7 mouse cellular contexts compared by ENCODE assay signal in genomic region chr13:114458291-114458885, GRCm38 (mm10). TPM values are rescaled to one million over a fixed set of nuclear protein-coding genes. Genes with fewer than 3 reads are reported as not detected.
A peak's percentile ranks its signal among the peaks of the same experiment; 100 is the strongest.
DNase-seq lines count a peak whose midpoint lies in the region; ATAC-seq and TF ChIP-seq lines count a peak whose summit lies in the region.

No protein-coding gene starts in this region.

- no peaks in the 10 kb centered on the region for H3K36me3 ChIP-seq in embryonic facial prominence, embryonic 14.5 days (ENCODE audit: control insufficient read depth, insufficient read depth, low read length)
- no peaks in the 10 kb centered on the region for H3K36me3 ChIP-seq in limb, embryonic 11.5 days (ENCODE audit: control insufficient read depth, insufficient read depth, low read length)
- no peaks in the 10 kb centered on the region for H3K36me3 ChIP-seq in midbrain, embryonic 13.5 days
- no peaks in the 10 kb centered on the region for H3K36me3 ChIP-seq in stomach, postnatal 0 days (ENCODE audit: control insufficient read depth, insufficient read depth, low read length)

- ATAC-seq in Patski: peak; percentile 29
- peak; percentile 70 for ATAC-seq in embryonic facial prominence, embryonic 14.5 days (ENCODE audit: low read depth)
- ATAC-seq in limb, embryonic 11.5 days (ENCODE audit: insufficient number of reproducible peaks, low FRiP score, low TSS enrichment, low read depth): peak; percentile 49
- peak; percentile 76 for ATAC-seq in midbrain, embryonic 13.5 days
- peak; percentile 62 for ATAC-seq in stomach, postnatal 0 days (ENCODE audit: low FRiP score, low TSS enrichment)

- peak overlapping the region; percentile 64 for H3K4me3 ChIP-seq in embryonic facial prominence, embryonic 14.5 days (ENCODE audit: low read depth, low read length)
- peak overlapping the region; percentile 49 for H3K4me3 ChIP-seq in limb, embryonic 11.5 days (ENCODE audit: low read depth, low read length)
- H3K4me3 ChIP-seq in midbrain, embryonic 13.5 days (replicated peaks): peak overlapping the region; percentile 51
- peak overlapping the region; percentile 59 for H3K4me3 ChIP-seq in stomach, postnatal 0 days (ENCODE audit: low read depth, low read length)

- peak overlapping the region; percentile 77 for H3K27ac ChIP-seq in embryonic facial prominence, embryonic 14.5 days (replicated peaks; ENCODE audit: low read depth, low read length)
- H3K27ac ChIP-seq in limb, embryonic 11.5 days (replicated peaks; ENCODE audit: low read depth, low read length): no peak overlapping the region
- H3K27ac ChIP-seq in midbrain, embryonic 13.5 days: peak overlapping the region; percentile 63
- peak overlapping the region; percentile 71 for H3K27ac ChIP-seq in stomach, postnatal 0 days (replicated peaks)

- intact Hi-C loops in heart, postnatal 10 days (cut with DNase I): loop anchor here (5.0 kb wide), 1 partner anchor 71 kb away; the partner anchor contains the start of gene Ndufs4

- CTCF ChIA-PET in Patski (lab: Charles Lee): interaction anchor here (0.8 kb wide), 1 partner anchor 299 kb away, joined by 3 read pairs; no protein-coding TSS in a partner anchor

- in situ Hi-C loops in Patski (cut with MboI; ENCODE audit: low pct_unique_long_range_greater_than_20kb): loop anchor here (5.0 to 10.0 kb wide), 2 partner anchors 134 to 299 kb away; no protein-coding TSS in a partner anchor

- POLR2A ChIA-PET in Patski (lab: Charles Lee): interaction anchor here (0.7 to 5.5 kb wide), 7 partner anchors 10 to 299 kb away, joined by 3 to 49 read pairs (median 5); no protein-coding TSS in a partner anchor

- DNase-seq in CD4-positive, CD25-positive, alpha-beta regulatory T cell, adult 2 months (ENCODE audit: low read depth, low spot score): peak; percentile 40
- DNase-seq in Patski (ENCODE audit: low read depth, low spot score): no peak
- DNase-seq in embryonic facial prominence, embryonic 14.5 days (ENCODE audit: low spot score): no peak
- peak; percentile 48 to 51 for DNase-seq in heart, postnatal 10 days
- peak; percentile 73 for DNase-seq in limb, embryonic 11.5 days (ENCODE audit: low spot score)
- DNase-seq in stomach, postnatal 0 days (ENCODE audit: low spot score): peak; percentile 51

- TF ChIP-seq CTCF in Patski (IDR thresholded peaks at IDR 0.05): no peak
- TF ChIP-seq CTCF in stomach, postnatal 0 days (IDR thresholded peaks at IDR 0.05; ENCODE audit: low read depth): peak; percentile 39; the same call in 1 of the 2 replicates

- WGBS in embryonic facial prominence, embryonic 14.5 days: under 1% methylated on average over 18 of the region's 56 CpGs
- under 1% methylated on average over 56 of the region's 56 CpGs for WGBS in limb, embryonic 11.5 days
- WGBS in midbrain, embryonic 13.5 days: under 1% methylated on average over 45 of the region's 56 CpGs
- under 1% methylated on average over 51 of the region's 56 CpGs for WGBS in stomach, postnatal 0 days

- H3K4me2 ChIP-seq in embryonic facial prominence, embryonic 14.5 days (ENCODE audit: low read depth, low read length): peak overlapping the region; percentile 98
- H3K4me2 ChIP-seq in limb, embryonic 11.5 days (ENCODE audit: low read depth, severe bottlenecking): peak overlapping the region; percentile 93
- peak overlapping the region; percentile 95 for H3K4me2 ChIP-seq in midbrain, embryonic 13.5 days (replicated peaks)
- peak overlapping the region; percentile 97 for H3K4me2 ChIP-seq in stomach, postnatal 0 days (replicated peaks; ENCODE audit: low read depth)

- H3K9ac ChIP-seq in embryonic facial prominence, embryonic 14.5 days (ENCODE audit: low read depth, low read length): peak overlapping the region; percentile 70
- 0 out of 2 replicates have a peak overlapping the region, but pooled peaks have one; percentile 18 for H3K9ac ChIP-seq in limb, embryonic 11.5 days (ENCODE audit: low read length)
- H3K9ac ChIP-seq in midbrain, embryonic 13.5 days (replicated peaks): peak overlapping the region; percentile 68
- H3K9ac ChIP-seq in stomach, postnatal 0 days (ENCODE audit: low read length): peak overlapping the region; percentile 59

- no peak for TF ChIP-seq EP300 in stomach, postnatal 0 days (optimal IDR thresholded peaks at IDR 0.05)

- peaks cover 10% of the 10 kb centered on the region for H3K4me1 ChIP-seq in embryonic facial prominence, embryonic 14.5 days (ENCODE audit: control insufficient read depth, insufficient read depth, low read length)
- peaks cover 3% of the 10 kb centered on the region; the same call in 1 of the 2 replicates for H3K4me1 ChIP-seq in limb, embryonic 11.5 days (ENCODE audit: control insufficient read depth, insufficient read depth, low read length)
- peaks cover 44% of the 10 kb centered on the region for H3K4me1 ChIP-seq in midbrain, embryonic 13.5 days (replicated peaks)
- H3K4me1 ChIP-seq in stomach, postnatal 0 days (replicated peaks; ENCODE audit: control insufficient read depth, insufficient read depth): no peaks in the 10 kb centered on the region; the same call in 1 of the 2 replicates

- H3K9me3 ChIP-seq in embryonic facial prominence, embryonic 14.5 days (ENCODE audit: control insufficient read depth, low read length): no peaks in the 10 kb centered on the region
- no peaks in the 10 kb centered on the region for H3K9me3 ChIP-seq in limb, embryonic 11.5 days (ENCODE audit: control insufficient read depth, low read length)
- no peaks in the 10 kb centered on the region for H3K9me3 ChIP-seq in midbrain, embryonic 13.5 days
- no peaks in the 10 kb centered on the region for H3K9me3 ChIP-seq in stomach, postnatal 0 days (ENCODE audit: control insufficient read depth, low read length)

- H3K27me3 ChIP-seq in Patski: no peaks in the 10 kb centered on the region
- peaks cover 36% of the 10 kb centered on the region for H3K27me3 ChIP-seq in embryonic facial prominence, embryonic 14.5 days (replicated peaks; ENCODE audit: control insufficient read depth, insufficient read depth, low read length)
- peaks cover 30% of the 10 kb centered on the region for H3K27me3 ChIP-seq in limb, embryonic 11.5 days (ENCODE audit: control insufficient read depth, insufficient read depth, low read length)
- peaks cover 22% of the 10 kb centered on the region for H3K27me3 ChIP-seq in midbrain, embryonic 13.5 days
- H3K27me3 ChIP-seq in stomach, postnatal 0 days (ENCODE audit: control insufficient read depth, insufficient read depth, low read length): peaks cover 5% of the 10 kb centered on the region; the same call in 1 of the 2 replicates

RNA-seq across cellular contexts. Expression of gene Fst, which starts 0.4 kb away (rescaled TPM):
- 2,016 TPM for polyA plus RNA-seq in Patski (2021)
- 47.2 and 57.5 TPM in 2 replicates for polyA plus RNA-seq in embryonic facial prominence, embryonic 14.5 days (2014; fragmentation: Nextera tagmentation; extraction: Ambion mirVana)
- total RNA-seq in heart, postnatal 10 days (2021): 1 to 10 TPM; 1.0 to 1.2 TPM
- 11.3 and 12.8 TPM in 2 replicates for polyA plus RNA-seq in limb, embryonic 11.5 days (2014; fragmentation: Nextera tagmentation; extraction: Ambion mirVana)
- 16.7 and 17.4 TPM in 2 replicates for polyA plus RNA-seq in midbrain, embryonic 13.5 days (2015; fragmentation: Nextera tagmentation; extraction: Ambion mirVana)
- polyA plus RNA-seq in stomach, postnatal 0 days (2015; fragmentation: Nextera tagmentation; extraction: Ambion mirVana): 24.5 and 27.8 TPM in 2 replicates

Comparison
In these comparisons a context has a peak if more than half of its experiments do, and no peak if none do; other contexts are left out.
1. DNase-seq: peak in CD4-positive, CD25-positive, alpha-beta regulatory T cell, adult 2 months (single experiment), heart, postnatal 10 days (2 of 2), limb, embryonic 11.5 days (single experiment) and stomach, postnatal 0 days (single experiment); none in Patski (single experiment) and embryonic facial prominence, embryonic 14.5 days (single experiment).
2. H3K9ac ChIP-seq: peak in every context shown above with its lines; median percentile 70 in embryonic facial prominence, embryonic 14.5 days; 68 in midbrain, embryonic 13.5 days; 59 in stomach, postnatal 0 days; 18 in limb, embryonic 11.5 days.
3. RNA of gene Fst, which starts 0.4 kb away (polyA plus RNA-seq): 2,016 TPM in Patski (single experiment); 47.2 to 57.5 TPM in embryonic facial prominence, embryonic 14.5 days, 24.5 to 27.8 TPM in stomach, postnatal 0 days, 16.7 to 17.4 TPM in midbrain, embryonic 13.5 days and 11.3 to 12.8 TPM in limb, embryonic 11.5 days; every median in the first group is over 10 times any median in the second.
4. Peak in every context shown above with its lines, with median percentiles within 50 percentile points of each other: ATAC-seq, H3K4me2 ChIP-seq and H3K4me3 ChIP-seq.